Mouse (Mus musculus): ENCODE measurements around the gene Kcnh1. TPM values are rescaled to one million over a fixed set of nuclear protein-coding genes. Genes with fewer than 3 reads are reported as not detected.

Kcnh1 gene
- 0.78 TPM for polyA plus RNA-seq (2014; fragmentation: Illumina TruSeq; extraction: RNeasy Lipid Tissue Mini Kit (QIAGEN cat#74804); ENCODE audit: low read depth, low replicate concordance)

GRCm38 (mm10) chr1:192190508-192191321 lies at the start of gene Kcnh1:
Gene Kcnh1, plus strand, starts transcription at chr1:192190774.

Other genes with a start within 250 kb of the Kcnh1 start
- 2.4 TPM for gene Rd3, start 213.4 kb upstream of the Kcnh1 start, polyA plus RNA-seq (2014; fragmentation: Illumina TruSeq; extraction: RNeasy Lipid Tissue Mini Kit (QIAGEN cat#74804); ENCODE audit: low read depth, low replicate concordance)
- gene Traf5, start 98.2 kb upstream of the Kcnh1 start, polyA plus RNA-seq (2014; fragmentation: Illumina TruSeq; extraction: RNeasy Lipid Tissue Mini Kit (QIAGEN cat#74804); ENCODE audit: low read depth, low replicate concordance) = 16.6 TPM
- gene Rcor3, start 52.7 kb upstream of the Kcnh1 start, polyA plus RNA-seq (2014; fragmentation: Illumina TruSeq; extraction: RNeasy Lipid Tissue Mini Kit (QIAGEN cat#74804); ENCODE audit: low read depth, low replicate concordance) = 26.9 TPM

Data from adipose tissue, adult 10 weeks (tissue).